Mouse (Mus musculus) natural killer cell, adult 2 months (primary cell): ENCODE measurements around the gene Desi2.
"Not testable (repeated sequence)": the region's sequence is repeated elsewhere in the genome, so short reads cannot be mapped to it uniquely, and the experiment has no call there.

ENCODE experiments used
- DNase-seq, 2 experiments: peaks; one replicate each; pipeline ENCODE4 v3.0.0; 2022; ENCODE audit warnings: low spot score in 2 of 2

Desi2 gene

GRCm38 (mm10) chr1:178258821-178259220, 71.6 kb downstream of the Desi2 start:
- no peak for DNase-seq

DNA sequence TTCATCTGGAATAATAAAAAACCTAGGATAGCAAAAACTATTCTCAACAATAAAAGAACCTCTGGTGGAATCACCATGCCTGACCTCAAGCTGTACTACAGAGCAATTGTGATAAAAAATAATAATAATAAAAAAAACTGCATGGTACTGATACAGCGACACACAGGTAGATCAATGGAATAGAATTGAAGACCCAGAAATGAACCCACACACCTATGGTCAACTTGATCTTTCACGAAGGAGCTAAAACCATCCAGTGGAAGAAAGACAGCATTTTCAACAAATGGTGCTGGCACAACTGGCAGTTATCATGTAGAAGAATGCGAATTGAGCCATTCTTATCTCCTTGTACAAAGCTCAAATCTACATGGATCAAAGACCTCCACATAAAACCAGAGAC, 78.2 kb downstream of the Desi2 start:
- DNase-seq, result not testable (repeated sequence)

DNA sequence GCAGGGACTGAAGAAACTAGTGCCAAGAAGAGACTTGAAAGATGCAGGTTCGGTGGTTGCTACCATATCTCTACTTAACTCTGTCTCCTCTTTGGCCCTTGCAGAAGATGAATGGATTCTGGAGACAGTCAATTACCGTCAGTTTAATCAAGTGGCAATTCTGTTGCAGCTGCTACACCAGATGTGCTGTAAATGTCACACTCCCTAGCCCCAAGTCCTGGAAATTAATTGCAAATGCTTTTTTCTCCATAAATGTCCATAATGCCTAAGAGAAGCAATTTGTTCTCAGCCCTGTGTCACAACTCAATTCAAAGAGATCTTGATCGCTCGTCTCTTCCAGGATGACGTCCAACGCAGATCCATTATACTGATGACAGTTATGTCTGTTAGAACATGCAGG, 83.4 kb downstream of the Desi2 start:
- DNase-seq, result no peak

GRCm38 (mm10) chr1:178275174-178275730, 88.0 kb downstream of the Desi2 start:
- DNase-seq, result no peak

DNA sequence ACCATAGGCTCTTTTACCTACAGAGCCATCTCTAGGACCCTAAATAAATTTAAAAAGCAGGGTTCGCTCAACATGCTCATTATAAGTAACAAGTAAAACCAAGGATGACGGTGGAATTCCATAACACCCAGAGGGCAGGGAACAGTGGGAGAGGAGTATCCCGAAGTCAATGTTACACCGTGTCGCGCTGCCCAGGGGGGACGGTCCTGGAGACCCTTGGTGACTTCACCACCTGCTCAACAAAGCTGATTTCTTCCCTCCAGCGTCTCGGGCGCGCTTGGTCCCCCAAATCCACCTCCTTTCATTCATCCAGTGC, 88.5 kb downstream of the Desi2 start:
- DNase-seq, result no peak

GRCm38 (mm10) chr1:178276054-178276911, 89.1 kb downstream of the Desi2 start:
- DNase-seq, result no peak

GRCm38 (mm10) chr1:178283314-178283713, 96.1 kb downstream of the Desi2 start:
- DNase-seq, result not testable (repeated sequence)

GRCm38 (mm10) chr1:178283946-178284720, 96.9 kb downstream of the Desi2 start:
- DNase-seq, result no peak

- no peak for DNase-seq
Observed at GRCm38 (mm10) chr1:178287601-178288176, 100.5 kb downstream of the Desi2 start.

DNA sequence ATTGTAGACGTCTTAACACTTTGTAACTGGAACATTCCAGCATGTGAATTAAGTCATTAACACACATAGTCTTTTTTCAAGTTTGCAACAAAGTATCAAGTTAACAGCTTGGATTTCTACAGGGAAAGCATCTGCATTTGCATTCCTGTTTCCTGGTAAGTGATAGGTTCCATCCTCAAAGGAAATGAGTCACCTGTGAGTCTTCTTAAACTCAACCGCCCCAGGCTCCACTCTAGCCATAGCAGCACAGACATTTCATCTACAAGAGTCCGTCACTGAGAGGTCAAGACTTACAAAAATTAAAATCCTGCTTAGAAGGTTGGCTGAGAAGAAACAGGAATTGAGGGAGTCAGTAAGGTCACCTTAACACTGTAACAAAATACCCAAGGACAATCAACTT, 104.5 kb downstream of the Desi2 start:
- no peak for DNase-seq

GRCm38 (mm10) chr1:178294051-178294450, 106.8 kb downstream of the Desi2 start:
- DNase-seq, result no peak

GRCm38 (mm10) chr1:178301261-178301660, 114.0 kb downstream of the Desi2 start:
- DNase-seq, result not testable (repeated sequence)

DNA sequence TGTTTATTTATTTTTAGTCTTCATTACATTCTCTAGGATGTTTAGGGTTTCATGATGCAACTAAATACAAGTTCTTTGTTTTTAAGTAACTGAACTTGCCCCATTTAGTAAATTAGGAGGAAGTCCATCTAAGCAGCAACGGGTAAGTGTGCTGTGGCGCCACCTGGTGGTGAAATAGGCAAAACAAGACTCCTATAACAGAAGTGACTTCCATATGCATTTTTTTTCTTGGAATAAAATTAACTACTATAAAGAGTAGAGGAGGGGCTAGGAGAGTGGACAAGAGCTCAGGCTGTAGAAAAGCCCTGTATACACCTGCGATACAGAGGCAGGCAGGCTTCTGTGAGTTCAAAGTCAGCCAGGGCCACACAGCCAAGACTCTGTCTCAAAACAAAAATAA, 116.2 kb downstream of the Desi2 start:
- peak; percentile 49 to 68 for DNase-seq
